Mouse (Mus musculus): Measurements from ENCODE around the gene Wdr31. TPM values are rescaled to one million over a fixed set of nuclear protein-coding genes. Genes with fewer than 3 reads are reported as not detected.
"Not testable (repeated sequence)": the region's sequence is repeated elsewhere in the genome, so short reads cannot be mapped to it uniquely, and the experiment has no call there.

The Wdr31 gene
- polyA plus RNA-seq, 1 experiment from 2014 or later = 11.8 TPM

DNA sequence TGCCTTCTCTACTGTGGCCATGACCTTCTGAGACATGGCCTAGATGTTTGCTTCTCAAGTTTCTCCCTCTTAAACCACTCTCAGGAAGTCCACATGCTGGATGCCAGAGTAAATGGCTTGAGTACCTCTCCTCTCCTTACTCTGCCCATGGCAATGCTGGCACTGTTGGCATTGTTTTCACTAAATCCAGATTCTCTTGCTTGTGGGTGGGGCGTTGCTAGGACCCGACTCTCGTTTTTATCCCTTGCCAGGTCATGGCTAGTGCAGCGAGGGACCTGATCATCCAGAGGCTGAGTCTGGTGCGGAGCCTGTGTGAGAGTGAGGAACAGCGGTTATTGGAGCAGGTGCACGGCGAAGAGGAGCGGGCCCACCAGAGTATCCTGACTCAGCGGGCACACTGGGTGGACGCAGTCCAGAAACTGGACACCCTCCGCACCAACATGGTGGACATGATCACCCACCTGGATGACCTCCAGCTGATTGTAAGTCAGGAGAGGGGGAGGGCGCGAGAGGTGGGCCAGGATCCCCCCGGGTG, 15.5 kb upstream of the Wdr31 start:
- WGBS = 93% methylated on average over 15 of the region's 15 CpGs
- H3K9ac ChIP-seq (replicated peaks; ENCODE audit: low read depth, low read length) = no peak overlapping the region
- no peak for ATAC-seq (ENCODE audit: low read depth)
- no peak overlapping the region for H3K4me3 ChIP-seq (ENCODE audit: low read depth, low read length)
- no peaks in the 10 kb centered on the region for H3K4me1 ChIP-seq (ENCODE audit: control insufficient read depth, insufficient read depth, low read length)
- H3K4me2 ChIP-seq (ENCODE audit: low read depth, low read length) = no peak overlapping the region
- no peaks in the 10 kb centered on the region for H3K27me3 ChIP-seq (ENCODE audit: control insufficient read depth, insufficient read depth, low read length)
- H3K36me3 ChIP-seq (ENCODE audit: control insufficient read depth, insufficient read depth, low read length) = no peaks in the 10 kb centered on the region
- no peaks in the 10 kb centered on the region for H3K9me3 ChIP-seq (ENCODE audit: control insufficient read depth, low read length)
- H3K27ac ChIP-seq (ENCODE audit: low read depth, low read length) = no peak overlapping the region

DNA sequence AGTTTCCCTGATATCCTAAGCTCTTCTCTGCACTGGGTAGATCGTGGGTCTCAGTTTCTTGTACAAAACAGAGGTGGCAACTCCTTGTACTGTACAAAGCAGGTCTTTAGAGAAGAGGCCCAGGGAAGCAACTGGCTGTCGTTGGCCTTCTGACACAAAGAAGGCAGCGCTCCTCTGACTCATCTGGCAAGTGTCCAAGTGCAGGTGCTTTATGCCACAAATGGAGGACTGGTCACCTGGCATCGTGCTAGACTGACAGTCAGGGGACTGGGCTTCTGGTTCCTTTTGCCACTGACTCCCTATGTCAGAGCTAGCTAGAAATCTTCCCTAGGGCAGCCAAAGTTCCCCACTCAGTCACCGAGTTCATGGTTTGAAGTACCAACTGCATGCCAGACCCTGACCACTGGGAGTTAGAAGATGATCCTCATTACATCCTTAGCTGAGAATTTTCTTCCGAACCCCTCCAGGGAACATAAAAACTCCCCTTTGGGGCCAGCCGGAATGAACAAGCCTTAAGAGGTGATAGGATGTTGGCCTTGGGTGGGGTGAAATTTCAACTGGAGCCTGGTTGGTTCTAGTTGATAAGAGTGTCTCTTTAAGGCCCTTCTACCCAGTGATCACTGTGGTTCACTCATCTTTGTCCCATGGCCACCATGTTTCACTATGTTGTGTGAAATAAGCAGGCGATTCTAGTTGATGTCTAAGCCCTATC, 14.9 kb upstream of the Wdr31 start:
- ATAC-seq (ENCODE audit: low read depth) = no peak
- H3K36me3 ChIP-seq (ENCODE audit: control insufficient read depth, insufficient read depth, low read length) = no peaks in the 10 kb centered on the region
- H3K27me3 ChIP-seq (ENCODE audit: control insufficient read depth, insufficient read depth, low read length) = no peaks in the 10 kb centered on the region
- no peak overlapping the region for H3K4me3 ChIP-seq (ENCODE audit: low read depth, low read length)
- no peak overlapping the region for H3K27ac ChIP-seq (ENCODE audit: low read depth, low read length)
- 89% methylated on average over 8 of the region's 8 CpGs for WGBS
- H3K9ac ChIP-seq (replicated peaks; ENCODE audit: low read depth, low read length) = no peak overlapping the region
- no peak overlapping the region for H3K4me2 ChIP-seq (ENCODE audit: low read depth, low read length)
- no peaks in the 10 kb centered on the region for H3K9me3 ChIP-seq (ENCODE audit: control insufficient read depth, low read length)
- no peaks in the 10 kb centered on the region for H3K4me1 ChIP-seq (ENCODE audit: control insufficient read depth, insufficient read depth, low read length)

DNA sequence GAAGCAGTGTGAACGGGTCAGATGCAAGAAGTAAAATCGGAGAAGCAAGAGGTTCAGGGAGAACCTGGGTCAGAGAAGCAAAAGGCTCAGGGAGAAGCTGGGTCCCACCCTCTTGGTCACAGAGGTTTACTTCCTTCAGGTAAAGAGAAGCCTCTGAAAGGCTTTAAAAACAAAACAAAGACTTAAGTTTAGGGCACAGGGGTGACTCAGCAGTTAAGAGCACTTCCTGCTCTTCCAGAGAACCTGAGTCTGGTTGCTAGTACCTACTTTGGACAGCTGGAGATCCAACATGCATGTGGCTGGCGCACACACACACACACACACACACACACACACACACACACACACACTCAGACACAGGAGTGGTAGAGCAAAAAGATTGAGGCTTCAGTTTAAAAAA, 14.2 kb upstream of the Wdr31 start:
- WGBS = 84% methylated on average over 3 of the region's 3 CpGs
- Histone ChIP-seq H3K4me1 (ENCODE audit: control insufficient read depth, insufficient read depth, low read length) (no peaks in the 10 kb centered on the region), H3K9ac (replicated peaks; ENCODE audit: low read depth, low read length) (no peak overlapping the region), H3K4me3 (ENCODE audit: low read depth, low read length) (no peak overlapping the region), H3K27ac (ENCODE audit: low read depth, low read length) (no peak overlapping the region), H3K27me3 (ENCODE audit: control insufficient read depth, insufficient read depth, low read length) (peaks cover 2% of the 10 kb centered on the region; the same call in 1 of the 2 replicates), H3K36me3 (ENCODE audit: control insufficient read depth, insufficient read depth, low read length) (no peaks in the 10 kb centered on the region), H3K9me3 (ENCODE audit: control insufficient read depth, low read length) (no peaks in the 10 kb centered on the region), H3K4me2 (ENCODE audit: low read depth, low read length) (no peak overlapping the region)
- ATAC-seq (ENCODE audit: low read depth) = no peak

DNA sequence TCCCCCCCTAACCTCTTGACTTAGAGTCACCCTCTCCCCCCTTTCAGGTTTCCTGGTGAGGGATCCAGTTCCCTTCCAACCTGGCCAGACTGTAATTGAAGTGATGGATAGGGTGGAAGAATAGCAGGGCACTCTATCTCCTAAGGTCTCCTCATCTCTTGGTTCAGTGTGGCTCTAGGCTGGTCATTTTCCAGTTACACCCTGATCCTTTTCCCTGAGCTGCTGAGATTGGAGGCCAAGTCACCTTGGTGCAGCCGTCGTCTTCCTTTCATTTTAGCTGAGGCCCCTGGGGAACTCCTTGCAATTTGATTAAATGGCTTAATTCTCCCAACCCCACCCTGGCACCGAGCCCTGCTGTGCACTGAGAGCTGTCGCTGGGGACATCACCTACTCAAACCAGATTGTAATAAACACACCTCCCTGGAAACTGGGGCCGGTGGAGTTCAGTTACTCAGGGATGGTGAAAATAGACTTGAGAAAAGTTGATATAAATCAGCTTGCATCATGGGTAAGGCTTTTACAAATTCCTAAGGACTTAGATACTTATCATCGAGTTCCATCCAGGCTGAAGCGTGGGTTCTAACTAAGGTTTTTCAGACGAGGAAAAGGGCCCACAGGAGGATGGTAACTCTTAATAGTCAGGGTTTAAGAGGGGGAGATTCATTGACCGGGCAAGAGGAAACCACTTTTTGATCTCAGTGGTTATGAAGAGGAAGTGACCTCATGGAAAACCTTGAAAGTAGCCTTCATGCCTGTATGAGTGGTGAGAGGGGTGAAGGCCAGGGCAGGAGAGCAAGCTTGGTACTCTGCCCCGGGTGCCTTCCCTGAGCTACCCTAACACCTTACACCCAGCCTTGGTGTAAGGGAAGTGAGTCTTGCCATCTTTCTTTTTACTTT, 10.3 kb upstream of the Wdr31 start:
- no peak overlapping the region for H3K27ac ChIP-seq (ENCODE audit: low read depth, low read length)
- H3K36me3 ChIP-seq (ENCODE audit: control insufficient read depth, insufficient read depth, low read length) = no peaks in the 10 kb centered on the region
- no peak overlapping the region for H3K4me2 ChIP-seq (ENCODE audit: low read depth, low read length)
- no peak overlapping the region for H3K4me3 ChIP-seq (ENCODE audit: low read depth, low read length)
- H3K4me1 ChIP-seq (ENCODE audit: control insufficient read depth, insufficient read depth, low read length) = no peaks in the 10 kb centered on the region
- peaks cover 8% of the 10 kb centered on the region for H3K27me3 ChIP-seq (ENCODE audit: control insufficient read depth, insufficient read depth, low read length)
- ATAC-seq (ENCODE audit: low read depth) = peak; percentile 24; the same call in 1 of the 2 replicates
- H3K9me3 ChIP-seq (ENCODE audit: control insufficient read depth, low read length) = no peaks in the 10 kb centered on the region
- H3K9ac ChIP-seq (replicated peaks; ENCODE audit: low read depth, low read length) = no peak overlapping the region
- WGBS = 54% methylated on average over 10 of the region's 10 CpGs

DNA sequence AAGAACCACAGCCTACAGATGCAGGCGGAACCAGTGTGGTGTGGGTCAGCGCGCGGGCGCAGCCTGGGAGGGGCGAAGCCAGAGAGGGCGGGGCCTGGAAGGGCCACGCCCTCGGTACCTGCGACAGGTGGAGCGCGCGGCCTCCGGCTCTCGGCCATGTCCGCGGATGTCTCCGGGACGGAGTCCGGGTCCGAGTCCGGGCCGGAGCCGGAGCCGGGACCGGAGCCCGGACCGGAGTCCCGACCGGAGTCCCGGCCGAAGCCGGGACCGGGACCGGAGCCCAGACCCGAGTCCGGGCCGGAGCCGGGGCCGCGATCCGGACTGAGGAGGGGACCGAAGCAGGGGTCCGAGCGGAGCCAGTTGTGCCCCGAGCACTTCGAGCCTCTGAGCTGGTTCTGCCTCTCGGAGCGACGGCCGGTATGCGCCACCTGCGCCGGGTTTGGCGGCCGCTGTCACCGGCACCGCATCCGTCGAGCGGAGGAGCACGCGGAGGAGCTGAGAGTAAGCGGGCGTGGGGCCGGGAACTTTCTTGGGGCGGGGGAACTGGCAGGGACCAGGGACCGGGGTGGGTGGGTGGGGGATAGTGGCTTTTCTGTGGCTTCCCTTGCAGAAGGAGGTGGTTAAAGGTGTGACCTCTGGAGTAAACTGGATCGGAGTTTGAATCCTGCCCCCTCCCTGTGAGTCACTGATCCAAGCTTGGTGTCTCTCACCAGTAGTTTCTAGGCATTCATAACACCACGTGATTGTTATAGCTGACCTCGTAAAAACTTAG, 9.4 kb upstream of the Wdr31 start, which contains the start of gene Bspry:
TSS of gene Bspry (plus strand) at position 117 of the 772 bp plus-strand sequence.
- Histone ChIP-seq H3K4me3 (ENCODE audit: low read depth, low read length) (peak within 1 kb of the TSS; percentile 39), H3K27ac (ENCODE audit: low read depth, low read length) (no peak within 1 kb of the TSS), H3K4me1 (ENCODE audit: control insufficient read depth, insufficient read depth, low read length) (no peaks in the 10 kb centered on the region), H3K27me3 (ENCODE audit: control insufficient read depth, insufficient read depth, low read length) (peaks cover 8% of the 10 kb centered on the region), H3K36me3 (ENCODE audit: control insufficient read depth, insufficient read depth, low read length) (no peaks in the 10 kb centered on the region), H3K9ac (replicated peaks; ENCODE audit: low read depth, low read length) (no peak within 1 kb of the TSS), H3K9me3 (ENCODE audit: control insufficient read depth, low read length) (no peaks in the 10 kb centered on the region), H3K4me2 (ENCODE audit: low read depth, low read length) (peak within 1 kb of the TSS; percentile 60)
- peak; percentile 76 for ATAC-seq (ENCODE audit: low read depth)
- WGBS = 2% methylated on average over 64 of the region's 71 CpGs

DNA sequence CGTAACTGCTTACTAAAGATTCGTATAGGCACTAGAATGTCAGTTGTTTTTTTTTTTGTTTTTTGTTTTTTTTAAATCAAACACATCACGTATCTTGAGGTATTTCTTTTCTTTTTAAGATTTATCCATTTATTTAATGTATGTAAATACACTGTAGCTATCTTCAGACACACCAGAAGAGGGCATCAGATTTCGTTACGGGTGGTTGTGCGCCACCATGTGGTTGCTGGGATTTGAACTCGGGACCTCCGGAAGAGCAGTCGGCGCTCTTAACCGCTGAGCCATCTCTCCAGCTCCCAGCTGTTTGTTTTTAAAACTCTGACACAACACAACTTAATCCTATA, 8.9 kb upstream of the Wdr31 start:
- Histone ChIP-seq H3K4me2 (ENCODE audit: low read depth, low read length) (peak overlapping the region; percentile 60), H3K4me3 (ENCODE audit: low read depth, low read length) (peak overlapping the region; percentile 39)
- not testable (repeated sequence) for ATAC-seq (ENCODE audit: low read depth); H3K27ac ChIP-seq (ENCODE audit: low read depth, low read length); H3K36me3 ChIP-seq (ENCODE audit: control insufficient read depth, insufficient read depth, low read length); H3K4me1 ChIP-seq (ENCODE audit: control insufficient read depth, insufficient read depth, low read length); H3K9ac ChIP-seq (replicated peaks; ENCODE audit: low read depth, low read length); H3K9me3 ChIP-seq (ENCODE audit: control insufficient read depth, low read length); H3K27me3 ChIP-seq (ENCODE audit: control insufficient read depth, insufficient read depth, low read length)
- 15% methylated on average over 11 of the region's 11 CpGs for WGBS

DNA sequence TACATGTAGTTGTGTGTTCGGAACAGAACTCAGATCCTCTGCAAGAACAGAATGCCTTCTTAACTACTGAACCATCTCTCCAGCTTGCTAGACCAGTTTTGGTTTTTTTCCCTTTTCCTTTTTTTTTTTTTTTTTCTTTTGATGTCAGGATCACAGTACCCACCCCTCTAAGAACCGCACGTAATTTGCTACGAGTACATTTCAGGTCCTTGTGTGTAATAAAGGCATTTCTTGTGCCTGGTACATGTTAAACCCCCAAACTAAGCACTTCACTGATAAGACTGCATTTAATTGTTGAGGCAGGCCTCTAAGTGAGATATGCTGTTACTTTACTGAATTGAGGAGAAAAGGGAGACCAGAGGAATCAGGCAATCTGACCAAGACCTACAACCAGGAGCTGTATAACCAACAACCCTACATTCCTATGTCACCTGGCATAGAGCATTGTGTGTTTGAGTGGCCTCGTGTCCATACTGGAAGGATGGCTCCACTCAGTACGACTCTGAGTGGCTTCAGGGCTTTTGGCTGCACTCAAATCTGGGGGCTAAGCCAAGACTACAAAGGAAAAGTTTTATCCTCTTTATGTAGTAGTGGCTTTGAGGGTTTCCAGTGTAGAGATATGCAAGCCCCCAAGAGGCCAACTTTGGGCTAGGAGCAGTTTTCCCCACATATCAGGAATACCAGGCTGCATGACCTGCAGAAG, 7.0 kb upstream of the Wdr31 start:
- Histone ChIP-seq H3K4me3 (ENCODE audit: low read depth, low read length) (no peak overlapping the region), H3K27me3 (ENCODE audit: control insufficient read depth, insufficient read depth, low read length) (peaks cover 8% of the 10 kb centered on the region), H3K9ac (replicated peaks; ENCODE audit: low read depth, low read length) (no peak overlapping the region), H3K9me3 (ENCODE audit: control insufficient read depth, low read length) (no peaks in the 10 kb centered on the region), H3K4me1 (ENCODE audit: control insufficient read depth, insufficient read depth, low read length) (no peaks in the 10 kb centered on the region), H3K27ac (ENCODE audit: low read depth, low read length) (no peak overlapping the region), H3K4me2 (ENCODE audit: low read depth, low read length) (no peak overlapping the region), H3K36me3 (ENCODE audit: control insufficient read depth, insufficient read depth, low read length) (no peaks in the 10 kb centered on the region)
- WGBS = 89% methylated on average over 6 of the region's 6 CpGs
- no peak for ATAC-seq (ENCODE audit: low read depth)

DNA sequence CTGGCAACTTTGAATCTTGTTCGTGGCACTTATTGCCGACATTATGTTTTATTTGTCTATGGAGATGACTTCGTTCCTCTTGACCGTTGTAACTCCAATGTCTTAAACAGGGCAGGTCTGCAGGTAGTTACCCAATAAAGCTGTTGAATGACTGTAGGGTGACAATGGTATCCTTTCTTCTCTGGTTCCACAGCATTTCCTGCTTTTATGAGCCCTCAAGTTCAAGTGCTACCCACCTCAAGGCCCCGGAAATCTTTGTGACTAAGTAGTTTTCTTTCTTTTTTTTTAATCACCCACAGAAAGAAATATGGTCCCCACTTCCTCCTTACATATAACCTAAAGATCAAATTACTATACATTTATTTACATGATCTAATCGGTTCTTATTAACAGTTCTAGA, 5.1 kb upstream of the Wdr31 start:
- Histone ChIP-seq H3K27me3 (ENCODE audit: control insufficient read depth, insufficient read depth, low read length) (peaks cover 8% of the 10 kb centered on the region), H3K9me3 (ENCODE audit: control insufficient read depth, low read length) (no peaks in the 10 kb centered on the region), H3K27ac (ENCODE audit: low read depth, low read length) (no peak overlapping the region), H3K36me3 (ENCODE audit: control insufficient read depth, insufficient read depth, low read length) (no peaks in the 10 kb centered on the region), H3K4me2 (ENCODE audit: low read depth, low read length) (no peak overlapping the region), H3K4me3 (ENCODE audit: low read depth, low read length) (no peak overlapping the region), H3K9ac (replicated peaks; ENCODE audit: low read depth, low read length) (no peak overlapping the region), H3K4me1 (ENCODE audit: control insufficient read depth, insufficient read depth, low read length) (no peaks in the 10 kb centered on the region)
- 91% methylated on average over 6 of the region's 6 CpGs for WGBS
- no peak for ATAC-seq (ENCODE audit: low read depth)
